In genomic region chr11:61439170-61439569, GRCm38 (mm10) we compare ENCODE assay signal across 22 mouse cellular contexts. TPM values are rescaled to one million over a fixed set of nuclear protein-coding genes. Genes with fewer than 3 reads are reported as not detected.
"Had no signal": no experiment of that assay in that cellular context is flagged by ENCODE, and none has a peak within 500 bp of the region (broad histone marks: within the 10 kb centered on the region; RNA-seq: fewer than 3 reads in every experiment).

No protein-coding gene starts in this region.

- H3K27me3 ChIP-seq: lung, embryonic 15.5 days; midbrain, embryonic 12.5 days; neural tube, embryonic 13.5 days; neural tube, embryonic 15.5 days; stomach, embryonic 15.5 days had no signal

- H3K4me2 ChIP-seq: lung, embryonic 15.5 days; midbrain, embryonic 12.5 days; neural tube, embryonic 13.5 days; neural tube, embryonic 15.5 days; stomach, embryonic 15.5 days had no signal

- H3K27ac ChIP-seq: lung, embryonic 15.5 days; midbrain, embryonic 10.5 days; midbrain, embryonic 12.5 days; neural tube, embryonic 13.5 days; neural tube, embryonic 15.5 days; stomach, embryonic 15.5 days; stomach, postnatal 0 days had no signal

- H3K9me3 ChIP-seq: lung, embryonic 15.5 days; midbrain, embryonic 10.5 days; neural tube, embryonic 13.5 days; neural tube, embryonic 15.5 days; stomach, embryonic 15.5 days had no signal

- H3K36me3 ChIP-seq: lung, embryonic 15.5 days; midbrain, embryonic 10.5 days; midbrain, embryonic 12.5 days; neural tube, embryonic 13.5 days; neural tube, embryonic 15.5 days; stomach, embryonic 15.5 days had no signal

- H3K4me3 ChIP-seq: lung, embryonic 15.5 days; midbrain, embryonic 10.5 days; midbrain, embryonic 12.5 days; myocyte; neural tube, embryonic 13.5 days; neural tube, embryonic 15.5 days; stomach, embryonic 15.5 days had no signal

- ATAC-seq: liver, postnatal 0 days; midbrain, embryonic 16.5 days had no signal

- H3K4me1 ChIP-seq: stomach, embryonic 15.5 days had no signal

- H3K9ac ChIP-seq: liver, postnatal 0 days; lung, embryonic 15.5 days; midbrain, embryonic 12.5 days; neural tube, embryonic 13.5 days; neural tube, embryonic 15.5 days; stomach, embryonic 15.5 days had no signal

- DNase-seq: liver, postnatal 0 days; lung, adult 2 months; lung, postnatal 10 days; lung, postnatal 4 days; midbrain, embryonic 14.5 days; retina, postnatal 1 day; right cerebral cortex, adult 18-20 months; thymus, adult 2 months; thymus, postnatal 25 days; thymus, postnatal 4 days had no signal

RNA-seq across cellular contexts. Expression of gene Rnf112, which starts 14.8 kb away (rescaled TPM):
- total RNA-seq: megakaryocyte, adult 5-6 weeks; megakaryocyte-erythroid progenitor cell, adult 5-6 weeks had no signal
- polyA plus RNA-seq: myocyte; spleen, adult 2 months had no signal

RNA-seq across cellular contexts. Expression of gene Mfap4, which starts 46.1 kb away (rescaled TPM):
- total RNA-seq: megakaryocyte, adult 5-6 weeks; megakaryocyte-erythroid progenitor cell, adult 5-6 weeks had no signal
